Mouse (Mus musculus) MEL (cell line): ENCODE results near the gene Ggps1. TPM values are rescaled to one million over a fixed set of nuclear protein-coding genes. Genes with fewer than 3 reads are reported as not detected.

Experiments used
- DNase-seq: peaks from one replicate; pipeline ENCODE4 v3.0.0; 2011; ENCODE audit warnings: low read depth, low spot score
- H3K27ac ChIP-seq: 2 replicates; pipeline ENCODE4 v1.5.1; 2012; ENCODE audit warnings: low read depth, mild to moderate bottlenecking, control low read depth, low read length, moderate library complexity; ENCODE audit not compliant: control insufficient read depth
- H3K27me3 ChIP-seq, 2 experiments: fragments of 150-350 bp in 1 of 2; sonication (generic) in 1 of 2; 2 replicates each; pipeline ENCODE4 v1.6.1; 2012; ENCODE audit warnings: low read length in 2 of 2, mild to moderate bottlenecking in 2 of 2, improper control_type of control experiment in 1 of 2, moderate library complexity in 1 of 2; ENCODE audit not compliant: insufficient read depth in 2 of 2, control insufficient read depth in 1 of 2
- H3K36me3 ChIP-seq, 2 experiments: 2 replicates each; pipeline ENCODE4 v1.6.1; 2012 to 2014; ENCODE audit warnings: low read length in 2 of 2, improper control_type of control experiment in 1 of 2, inconsistent platforms in 1 of 2, mild to moderate bottlenecking in 1 of 2; ENCODE audit not compliant: insufficient read depth in 2 of 2, control insufficient read depth in 1 of 2
- H3K4me1 ChIP-seq, 2 experiments: fragments of 150-350 bp in 1 of 2; sonication (generic) in 1 of 2; 2 replicates each; pipeline ENCODE4 v1.6.1; 2012; ENCODE audit warnings: low read length in 2 of 2, improper control_type of control experiment in 1 of 2, mild to moderate bottlenecking in 1 of 2; ENCODE audit not compliant: insufficient read depth in 2 of 2, control insufficient read depth in 1 of 2
- H3K4me3 ChIP-seq, 2 experiments: fragments of 150-350 bp in 1 of 2; sonication (generic) in 1 of 2; 2 replicates each; pipeline ENCODE4 v1.5.1; 2012; ENCODE audit warnings: low read depth in 2 of 2, low read length in 2 of 2, mild to moderate bottlenecking in 2 of 2, moderate library complexity in 2 of 2, control low read depth in 1 of 2, improper control_type of control experiment in 1 of 2; ENCODE audit not compliant: control insufficient read depth in 1 of 2, insufficient read depth in 1 of 2
- H3K79me2 ChIP-seq: 2 replicates; pipeline ENCODE4 v1.6.1; 2012; ENCODE audit warnings: mild to moderate bottlenecking, low read length, moderate library complexity; ENCODE audit not compliant: control insufficient read depth, poor library complexity, insufficient read depth
- H3K9ac ChIP-seq: 2 replicates; pipeline ENCODE4 v1.6.1; 2012; ENCODE audit warnings: low read depth, mild to moderate bottlenecking, control low read depth, low read length, moderate library complexity; ENCODE audit not compliant: control insufficient read depth, poor library complexity, severe bottlenecking
- H3K9me3 ChIP-seq: fragments of 150-350 bp; sonication (generic); replicated peaks from 2 replicates; pipeline ENCODE4 v1.6.1; 2012; ENCODE audit warnings: mild to moderate bottlenecking, low read length, improper control_type of control experiment, moderate library complexity; ENCODE audit not compliant: insufficient read depth
- CHD2 ChIP-seq: IDR thresholded peaks from 2 replicates; pipeline ENCODE4 v1.6.1; 2011; ENCODE audit warnings: low read length, improper control_type of control experiment
- ELF1 ChIP-seq: IDR thresholded peaks from 2 replicates; pipeline ENCODE4 v1.6.1; 2014; ENCODE audit warnings: low read depth, mild to moderate bottlenecking, inconsistent platforms, low read length, improper control_type of control experiment, moderate library complexity
- EP300 ChIP-seq, 2 experiments: IDR thresholded peaks; 2 replicates each; pipeline ENCODE4 v1.6.1; 2011; ENCODE audit warnings: improper control_type of control experiment in 2 of 2, low read length in 2 of 2, low read depth in 1 of 2, mild to moderate bottlenecking in 1 of 2
- GABPA ChIP-seq: IDR thresholded peaks from 2 replicates; pipeline ENCODE4 v1.6.1; 2012; ENCODE audit warnings: low read depth, mild to moderate bottlenecking, inconsistent platforms, low read length, improper control_type of control experiment, moderate library complexity
- GATA1 ChIP-seq: IDR thresholded peaks from 2 replicates; pipeline ENCODE4 v1.6.1; 2011; ENCODE audit warnings: low read depth, low read length, improper control_type of control experiment
- HCFC1 ChIP-seq: IDR thresholded peaks from 2 replicates; pipeline ENCODE4 v1.6.1; 2012; ENCODE audit warnings: low read depth, mild to moderate bottlenecking, inconsistent platforms, low read length, improper control_type of control experiment, moderate library complexity
- KAT2A ChIP-seq: conservative IDR thresholded peaks from 2 replicates; pipeline ENCODE4 v1.6.1; 2012; ENCODE audit warnings: low read depth, low read length, improper control_type of control experiment, inconsistent platforms
- MAX ChIP-seq: IDR thresholded peaks from 2 replicates; pipeline ENCODE4 v1.6.1; 2011; ENCODE audit warnings: low read length, improper control_type of control experiment
- MAZ ChIP-seq: IDR thresholded peaks from 2 replicates; pipeline ENCODE4 v1.6.1; 2012; ENCODE audit warnings: low read depth, mild to moderate bottlenecking, inconsistent platforms, low read length, improper control_type of control experiment
- MXI1 ChIP-seq: IDR thresholded peaks from 2 replicates; pipeline ENCODE4 v1.6.1; 2011; ENCODE audit warnings: mild to moderate bottlenecking, low read depth, low read length, improper control_type of control experiment
- MYB ChIP-seq: IDR thresholded peaks from 2 replicates; pipeline ENCODE4 v1.6.1; 2011; ENCODE audit warnings: mild to moderate bottlenecking, low read depth, low read length, improper control_type of control experiment
- MYC ChIP-seq: IDR thresholded peaks from 2 replicates; pipeline ENCODE4 v1.6.1; 2011; ENCODE audit warnings: low read depth, mild to moderate bottlenecking, low read length, improper control_type of control experiment, moderate library complexity
- NELFE ChIP-seq: IDR thresholded peaks from 2 replicates; pipeline ENCODE4 v1.6.1; 2011; ENCODE audit warnings: low read depth, low read length, improper control_type of control experiment
- NRF1 ChIP-seq: IDR thresholded peaks from 2 replicates; pipeline ENCODE4 v1.6.1; 2014; ENCODE audit warnings: low read depth, mild to moderate bottlenecking, inconsistent platforms, low read length, improper control_type of control experiment, moderate library complexity; ENCODE audit not compliant: poor library complexity, insufficient read depth, severe bottlenecking
- POLR2A ChIP-seq, 2 experiments: IDR thresholded peaks; 2 replicates each; pipeline ENCODE4 v1.6.1; 2011 to 2012; ENCODE audit warnings: low read length in 2 of 2, mild to moderate bottlenecking in 2 of 2, control low read depth in 1 of 2, improper control_type of control experiment in 1 of 2, low read depth in 1 of 2, moderate library complexity in 1 of 2; ENCODE audit not compliant: control insufficient read depth in 1 of 2, insufficient read depth in 1 of 2, poor library complexity in 1 of 2
- POLR2AphosphoS2 ChIP-seq: IDR thresholded peaks from 2 replicates; pipeline ENCODE4 v1.6.1; 2011; ENCODE audit warnings: low read length, improper control_type of control experiment
- RAD21 ChIP-seq: IDR thresholded peaks from 2 replicates; pipeline ENCODE4 v1.6.1; 2011; ENCODE audit warnings: mild to moderate bottlenecking, low read depth, low read length, improper control_type of control experiment
- RCOR1 ChIP-seq: IDR thresholded peaks from 2 replicates; pipeline ENCODE4 v1.6.1; 2012; ENCODE audit warnings: low read depth, mild to moderate bottlenecking, inconsistent platforms, low read length, improper control_type of control experiment
- SIN3A ChIP-seq: IDR thresholded peaks from 2 replicates; pipeline ENCODE4 v1.6.1; 2012; ENCODE audit warnings: low read length, improper control_type of control experiment, inconsistent platforms
- SMC3 ChIP-seq: IDR thresholded peaks from 2 replicates; pipeline ENCODE4 v1.6.1; 2011; ENCODE audit warnings: low read depth, low read length, improper control_type of control experiment
- TAL1 ChIP-seq: IDR thresholded peaks from 2 replicates; pipeline ENCODE4 v1.6.1; 2012; ENCODE audit warnings: mild to moderate bottlenecking, inconsistent platforms, low read length, moderate library complexity, mixed read lengths
- TBP ChIP-seq: IDR thresholded peaks from 2 replicates; pipeline ENCODE4 v1.8.0; 2011; ENCODE audit warnings: low read depth, low read length, improper control_type of control experiment
- TCF12 ChIP-seq: IDR thresholded peaks from 2 replicates; pipeline ENCODE4 v1.6.1; 2014; ENCODE audit warnings: low read depth, mild to moderate bottlenecking, inconsistent platforms, low read length, improper control_type of control experiment, moderate library complexity
- UBTF ChIP-seq: IDR thresholded peaks from 2 replicates; pipeline ENCODE4 v1.6.1; 2012; ENCODE audit warnings: low read depth, mild to moderate bottlenecking, inconsistent platforms, low read length, improper control_type of control experiment, moderate library complexity, borderline replicate concordance; ENCODE audit not compliant: insufficient read depth
- USF1 ChIP-seq: IDR thresholded peaks from 2 replicates; pipeline ENCODE4 v1.6.1; 2014; ENCODE audit warnings: low read depth, mild to moderate bottlenecking, inconsistent platforms, low read length, improper control_type of control experiment, moderate library complexity
- USF2 ChIP-seq, 2 experiments: IDR thresholded peaks; 2 replicates each; pipeline ENCODE4 v1.6.1; 2011 to 2012; ENCODE audit warnings: improper control_type of control experiment in 2 of 2, low read length in 2 of 2, borderline replicate concordance in 1 of 2, inconsistent platforms in 1 of 2, low read depth in 1 of 2, mild to moderate bottlenecking in 1 of 2; ENCODE audit not compliant: insufficient read depth in 1 of 2
- ZC3H11A ChIP-seq: IDR thresholded peaks from 2 replicates; pipeline ENCODE4 v1.6.1; 2012; ENCODE audit warnings: low read depth, mild to moderate bottlenecking, inconsistent platforms, low read length, improper control_type of control experiment
- ZKSCAN1 ChIP-seq: IDR thresholded peaks from 2 replicates; pipeline ENCODE4 v1.6.1; 2012; ENCODE audit warnings: low read depth, mild to moderate bottlenecking, inconsistent platforms, low read length, improper control_type of control experiment, moderate library complexity
- ZMIZ1 ChIP-seq: IDR thresholded peaks from 2 replicates; pipeline ENCODE4 v1.6.1; 2012; ENCODE audit warnings: low read depth, mild to moderate bottlenecking, inconsistent platforms, low read length, improper control_type of control experiment, moderate library complexity
- ZNF384 ChIP-seq: IDR thresholded peaks from 2 replicates; pipeline ENCODE4 v1.6.1; 2012; ENCODE audit warnings: low read depth, mild to moderate bottlenecking, inconsistent platforms, low read length, improper control_type of control experiment
- polyA plus RNA-seq, 2 experiments: library from polyadenylated mRNA; stranded (reverse) in 1 of 2; unstranded in 1 of 2; fragments of >175 nt in 1 of 2; fragments of >200 nt in 1 of 2; gene quantifications; 2 replicates each; pipeline versions ENCODE4 v1.2.1 to v1.2.4; 2012; ENCODE audit warnings: low replicate concordance in 2 of 2, low read depth in 1 of 2; ENCODE audit not compliant: insufficient read length in 2 of 2, insufficient read depth in 1 of 2, missing spikeins in 1 of 2
- total RNA-seq: library from RNA; depleted of rRNA; stranded (reverse); fragments of 300-350 nt; gene quantifications from 2 replicates; pipeline ENCODE4 v1.2.3, GENCODE M21; 2012; rRNA removed

Gene Ggps1
- total RNA-seq (23.3 and 25.1 TPM in 2 replicates), polyA plus RNA-seq (10 to 100 TPM in 1 of 2 experiments, not detected in 1; 31.3 TPM)

DNA sequence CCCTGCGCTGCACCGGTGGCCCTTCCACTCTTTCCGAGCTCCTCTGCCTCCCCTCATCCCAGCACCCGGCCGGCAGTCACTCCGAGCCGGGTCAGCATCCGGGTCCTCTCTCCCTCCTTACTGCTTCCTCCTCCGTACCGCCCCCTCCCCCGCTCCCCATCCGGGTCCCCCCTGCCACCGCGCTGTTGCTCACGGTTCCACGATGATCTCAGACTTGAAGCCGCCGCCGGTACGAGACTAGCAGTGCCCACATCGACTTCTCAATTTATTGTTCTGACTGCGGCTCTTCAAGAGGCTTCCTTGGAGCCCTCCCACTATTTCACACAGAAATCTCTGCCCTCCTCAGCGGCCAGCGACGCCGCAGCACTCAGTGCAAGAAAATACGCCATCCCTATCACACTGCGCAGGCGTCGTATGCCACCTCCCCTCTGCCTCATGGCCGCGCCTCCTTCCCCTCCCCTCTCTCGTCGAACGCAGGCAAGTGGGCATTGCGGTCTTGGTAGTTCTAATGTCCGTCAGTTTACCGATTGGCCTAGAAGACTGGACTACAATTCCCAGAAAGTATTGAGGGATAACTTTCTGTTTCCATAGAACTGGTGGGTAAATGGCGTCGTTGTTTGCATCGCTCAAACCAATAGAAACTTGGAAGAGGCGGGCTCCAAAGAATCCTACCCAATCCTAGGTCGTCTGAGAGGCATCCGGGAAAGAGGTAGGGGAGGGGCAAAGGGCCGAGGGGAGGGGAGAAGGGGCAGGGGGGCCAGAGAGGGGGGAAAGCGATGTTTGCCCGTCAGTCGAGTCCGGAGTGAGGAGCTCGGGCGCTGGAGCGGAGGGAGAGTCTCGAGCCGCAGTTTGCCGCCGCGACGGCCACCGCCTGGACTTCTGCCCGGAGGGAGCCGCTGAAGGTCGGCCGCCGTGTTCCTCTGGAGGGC is at the start of gene Ggps1, which contains the start of gene Arid4b:
TSS of gene Ggps1 (minus strand) at position 476 of the 929 bp plus-strand sequence.
TSS of gene Arid4b (plus strand) at position 220 of the 929 bp plus-strand sequence.
- Histone ChIP-seq H3K9ac (peak within 1 kb of the TSS; percentile 98), H3K4me3 (peak within 1 kb of the TSS; percentile 92), H3K36me3 (peaks cover 0 to 24% of the 10 kb centered on the region in 2 experiments), H3K9me3 (no peaks in the 10 kb centered on the region), H3K4me1 (peaks cover 7 to 13% of the 10 kb centered on the region in 2 experiments), H3K27me3 (no peaks in the 10 kb centered on the region), H3K79me2 (peaks cover 44% of the 10 kb centered on the region), H3K27ac (peak within 1 kb of the TSS; percentile 80)
- TF ChIP-seq EP300 (IDR thresholded peaks at IDR 0.05; ENCODE audit: low read depth in 1 of 2, low read length in 2 of 2) (no peak), MXI1 (peak; percentile 61; the same call in 1 of the 2 replicates), ZC3H11A (no peak), NRF1 (peak; percentile 82), RCOR1 (0 out of 2 replicates have a peak, but pooled peaks have one; percentile 15), USF1 (no peak; the same call in 1 of the 2 replicates), ZKSCAN1 (no peak), MYB (no peak), KAT2A (peak; percentile 94), TAL1 (no peak), MYC (peak; percentile 59; the same call in 1 of the 2 replicates), SMC3 (no peak), NELFE (peak; percentile 60), GABPA (no peak; the same call in 1 of the 2 replicates), POLR2AphosphoS2 (peak; percentile 71; the same call in 1 of the 2 replicates), CHD2 (peak; percentile 47), SIN3A (peak; percentile 91), POLR2A (IDR thresholded peaks at IDR 0.05; ENCODE audit: control insufficient read depth in 1 of 2, insufficient read depth in 1 of 2, low read depth in 1 of 2, low read length in 2 of 2, poor library complexity in 1 of 2) (peak; percentile 64 to 85; a peak in 3 of 4 replicates), TCF12 (peak; percentile 47), GATA1 (no peak), MAZ (peak; percentile 81; the same call in 1 of the 2 replicates), UBTF (0 out of 2 replicates have a peak, but pooled peaks have one; percentile 44), USF2 (IDR thresholded peaks at IDR 0.05; ENCODE audit: borderline replicate concordance in 1 of 2, insufficient read depth in 1 of 2, low read depth in 1 of 2, low read length in 2 of 2) (no peak), HCFC1 (peak; percentile 97), ZMIZ1 (peak; percentile 80), RAD21 (no peak), TBP (peak; percentile 55; the same call in 1 of the 2 replicates), MAX (0 out of 2 replicates have a peak, but pooled peaks have one; percentile 16), ZNF384 (no peak), ELF1 (peak; percentile 66)
- peak; percentile 98 for DNase-seq
